Mouse (Mus musculus) lung, embryonic 16.5 days (tissue): ENCODE measurements at regions not wholly inside any gene's neighbourhood (a gene's known extent, or its start where the extent isn't known, plus 50 kb on each side); places are given as distances from the start of the nearest gene placed in this dataset.

Experiments used
- ATAC-seq: fragments of 200-750 bp; cut with Nextera tagmentation; 2 replicates; pipeline ENCODE4 v1.8.0; 2017; ENCODE audit warnings: low read depth, mild to moderate bottlenecking, moderate library complexity
- H3K27ac ChIP-seq: fragments of 300-500 bp; sonication (generic); 2 replicates; pipeline ENCODE4 v1.5.1; 2014; ENCODE audit warnings: mild to moderate bottlenecking, control low read depth, low read length
- H3K27me3 ChIP-seq: fragments of 300-500 bp; sonication (generic); 2 replicates; pipeline ENCODE4 v1.6.1; 2014; ENCODE audit warnings: low read depth, low read length, mixed read lengths; ENCODE audit not compliant: control insufficient read depth, insufficient read depth
- H3K36me3 ChIP-seq: fragments of 300-500 bp; sonication (generic); 2 replicates; pipeline ENCODE4 v1.6.1; 2014; ENCODE audit warnings: low read length; ENCODE audit not compliant: control insufficient read depth, insufficient read depth
- H3K4me1 ChIP-seq: fragments of 300-500 bp; sonication (generic); replicated peaks from 2 replicates; pipeline ENCODE4 v1.6.1; 2014; ENCODE audit warnings: low read length, mixed read lengths; ENCODE audit not compliant: control insufficient read depth, insufficient read depth
- H3K4me2 ChIP-seq: fragments of 300-500 bp; sonication (generic); 2 replicates; pipeline ENCODE4 v1.6.1; 2014; ENCODE audit warnings: low read depth, low read length, control low read depth
- H3K4me3 ChIP-seq: fragments of 300-500 bp; sonication (generic); 2 replicates; pipeline ENCODE4 v1.5.1; 2014; ENCODE audit warnings: mild to moderate bottlenecking, low read length, control low read depth
- H3K9ac ChIP-seq: fragments of 300-500 bp; sonication (generic); 2 replicates; pipeline ENCODE4 v1.6.1; 2014; ENCODE audit warnings: low read length, control low read depth
- H3K9me3 ChIP-seq: fragments of 300-500 bp; sonication (generic); 2 replicates; pipeline ENCODE4 v1.6.1; 2016; ENCODE audit warnings: low read length; ENCODE audit not compliant: control insufficient read depth
- WGBS: fragments of 180-500 bp; shearing (Covaris S2); extraction: QIAGEN DNeasy Blood & Tissue Kit; methylation state at CpG from one replicate; pipeline ENCODE4 v1.1.7; 2014; 5-methylcytosine and 5-hydroxymethylcytosine counted together

DNA sequence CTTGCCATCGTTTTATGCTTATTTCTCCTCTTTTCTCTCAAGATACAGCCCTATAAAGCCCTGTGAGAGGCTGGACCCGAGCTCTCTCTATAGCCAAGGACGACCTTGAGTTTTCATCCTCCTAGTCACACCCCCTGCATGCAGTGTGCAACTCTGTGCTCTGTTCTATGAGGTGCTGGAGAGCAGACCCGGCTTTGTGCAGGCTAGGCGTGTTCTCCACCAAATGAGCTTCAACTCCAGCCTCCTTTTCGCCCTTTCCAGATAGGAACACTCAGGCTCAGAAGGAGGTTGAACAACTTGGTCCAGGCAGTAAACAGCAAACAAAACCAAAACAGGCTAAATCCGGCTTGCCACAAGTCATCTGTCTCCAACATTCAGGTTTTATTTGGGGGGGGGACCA lies 67.8 kb upstream of the Acbd6 start:
- H3K27me3 ChIP-seq = no peaks in the 10 kb centered on the region
- no peak overlapping the region for H3K4me2 ChIP-seq
- no peaks in the 10 kb centered on the region for H3K9me3 ChIP-seq
- peaks cover 18% of the 10 kb centered on the region for H3K4me1 ChIP-seq
- no peaks in the 10 kb centered on the region for H3K36me3 ChIP-seq
- WGBS = 58% methylated on average over 7 of the region's 7 CpGs
- H3K4me3 ChIP-seq = no peak overlapping the region
- ATAC-seq = peak; percentile 53; the same call in 1 of the 2 replicates
- peak overlapping the region; percentile 25; the same call in 1 of the 2 replicates for H3K27ac ChIP-seq
- H3K9ac ChIP-seq = no peak overlapping the region

- Histone ChIP-seq H3K4me3 (peak overlapping the region; percentile 25), H3K4me1 (peaks cover 18% of the 10 kb centered on the region), H3K27me3 (no peaks in the 10 kb centered on the region), H3K9me3 (no peaks in the 10 kb centered on the region), H3K9ac (peak overlapping the region; percentile 39; the same call in 1 of the 2 replicates), H3K36me3 (no peaks in the 10 kb centered on the region), H3K27ac (peak overlapping the region; percentile 39; the same call in 1 of the 2 replicates), H3K4me2 (peak overlapping the region; percentile 48)
- ATAC-seq = peak; percentile 84
- 21% methylated on average over 24 of the region's 24 CpGs for WGBS
Observed at GRCm38 (mm10) chr1:155491205-155492026, 66.5 kb upstream of the Acbd6 start.

DNA sequence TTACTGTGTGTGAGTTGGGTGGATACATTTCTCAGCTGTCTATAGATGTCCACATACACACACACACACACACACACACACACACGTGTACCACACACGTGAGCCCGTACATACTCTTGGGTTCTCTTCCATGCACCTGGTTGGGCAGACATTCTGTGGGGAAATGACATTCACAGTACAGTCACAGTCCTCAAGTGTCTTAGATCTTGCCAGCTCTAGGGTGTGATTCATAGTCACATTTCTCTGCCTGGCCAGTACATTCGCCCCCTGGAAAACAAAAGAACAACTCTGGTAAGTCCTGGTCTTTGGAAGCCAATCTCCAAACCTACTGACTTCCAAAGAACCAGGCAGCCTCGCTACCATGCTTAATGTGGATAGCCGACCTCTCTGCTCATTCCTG lies 64.6 kb upstream of the Acbd6 start:
- WGBS = 83% methylated on average over 6 of the region's 6 CpGs
- no peak for ATAC-seq
- peaks cover 18% of the 10 kb centered on the region for H3K4me1 ChIP-seq
- no peaks in the 10 kb centered on the region for H3K9me3 ChIP-seq
- no peaks in the 10 kb centered on the region for H3K36me3 ChIP-seq
- no peaks in the 10 kb centered on the region for H3K27me3 ChIP-seq
- H3K27ac ChIP-seq = no peak overlapping the region
- no peak overlapping the region for H3K9ac ChIP-seq
- H3K4me2 ChIP-seq = no peak overlapping the region
- no peak overlapping the region for H3K4me3 ChIP-seq

DNA sequence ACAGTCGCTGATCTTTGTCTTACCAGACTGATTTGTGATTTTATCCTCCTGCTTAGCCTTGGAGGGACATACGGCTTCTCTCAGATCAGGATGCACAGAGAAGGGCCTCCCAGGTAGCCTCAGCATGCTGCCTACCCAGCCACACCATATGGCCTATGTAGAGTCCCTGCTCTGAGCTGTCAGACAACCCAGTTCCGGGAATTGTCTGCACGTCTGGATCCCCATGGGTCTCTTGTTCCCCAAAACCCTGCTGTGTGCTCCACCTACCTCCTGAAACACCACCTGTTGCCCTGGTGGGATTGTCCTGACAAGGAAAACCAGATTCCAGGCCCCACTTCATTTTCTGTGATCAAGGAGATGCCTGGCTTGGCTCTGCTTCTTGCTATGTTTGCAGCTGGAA lies 64.1 kb upstream of the Acbd6 start:
- peaks cover 15% of the 10 kb centered on the region for H3K4me1 ChIP-seq
- H3K27ac ChIP-seq = no peak overlapping the region
- 69% methylated on average over 4 of the region's 4 CpGs for WGBS
- H3K9me3 ChIP-seq = no peaks in the 10 kb centered on the region
- no peak overlapping the region for H3K4me3 ChIP-seq
- H3K9ac ChIP-seq = no peak overlapping the region
- H3K36me3 ChIP-seq = no peaks in the 10 kb centered on the region
- no peak overlapping the region for H3K4me2 ChIP-seq
- no peaks in the 10 kb centered on the region for H3K27me3 ChIP-seq
- no peak for ATAC-seq

GRCm38 (mm10) chr1:155494347-155494746 lies 63.6 kb upstream of the Acbd6 start:
- Histone ChIP-seq H3K27ac (no peak overlapping the region), H3K4me2 (no peak overlapping the region), H3K4me3 (no peak overlapping the region), H3K4me1 (peaks cover 15% of the 10 kb centered on the region), H3K9ac (no peak overlapping the region), H3K9me3 (no peaks in the 10 kb centered on the region), H3K27me3 (no peaks in the 10 kb centered on the region), H3K36me3 (no peaks in the 10 kb centered on the region)
- ATAC-seq = no peak
- 89% methylated on average over 2 of the region's 2 CpGs for WGBS

DNA sequence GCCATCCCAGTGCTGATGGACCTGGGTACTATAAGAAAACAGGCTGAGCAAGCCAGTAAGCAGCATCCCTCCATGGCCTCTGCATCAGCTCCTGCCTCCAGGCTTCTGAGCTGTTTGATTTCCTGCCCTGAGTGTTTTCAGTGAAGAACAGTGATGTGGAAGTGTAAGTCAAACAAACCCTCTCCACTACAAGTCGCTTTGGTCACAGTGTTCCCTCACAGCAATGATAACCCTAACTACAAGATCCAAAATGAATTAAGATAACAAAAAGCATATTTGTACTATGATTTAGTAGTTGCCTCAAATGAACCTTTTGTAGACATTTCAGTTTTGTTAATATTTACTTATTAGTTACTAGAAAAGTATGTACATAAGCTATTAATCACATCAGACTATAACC lies 58.2 kb upstream of the Acbd6 start:
- H3K4me1 ChIP-seq = peaks cover 3% of the 10 kb centered on the region
- 58% methylated on average over 1 of the region's 1 CpGs for WGBS
- H3K9me3 ChIP-seq = no peaks in the 10 kb centered on the region
- ATAC-seq = no peak
- H3K27me3 ChIP-seq = no peaks in the 10 kb centered on the region
- no peak overlapping the region for H3K27ac ChIP-seq
- H3K9ac ChIP-seq = no peak overlapping the region
- no peaks in the 10 kb centered on the region for H3K36me3 ChIP-seq
- no peak overlapping the region for H3K4me2 ChIP-seq
- no peak overlapping the region for H3K4me3 ChIP-seq

GRCm38 (mm10) chr1:155502867-155503266 lies 55.1 kb upstream of the Acbd6 start:
- Histone ChIP-seq H3K27me3 (no peaks in the 10 kb centered on the region), H3K9ac (no peak overlapping the region), H3K9me3 (no peaks in the 10 kb centered on the region), H3K4me2 (no peak overlapping the region), H3K36me3 (no peaks in the 10 kb centered on the region), H3K27ac (no peak overlapping the region), H3K4me3 (no peak overlapping the region), H3K4me1 (peaks cover 15% of the 10 kb centered on the region)
- ATAC-seq = no peak
- WGBS = 58% methylated on average over 10 of the region's 10 CpGs

- WGBS = 28% methylated on average over 12 of the region's 12 CpGs
- no peaks in the 10 kb centered on the region for H3K36me3 ChIP-seq
- H3K4me2 ChIP-seq = no peak overlapping the region
- H3K4me3 ChIP-seq = no peak overlapping the region
- H3K4me1 ChIP-seq = peaks cover 15% of the 10 kb centered on the region
- peak; percentile 69 for ATAC-seq
- H3K27me3 ChIP-seq = no peaks in the 10 kb centered on the region
- peak overlapping the region; percentile 52 for H3K27ac ChIP-seq
- no peak overlapping the region for H3K9ac ChIP-seq
- H3K9me3 ChIP-seq = no peaks in the 10 kb centered on the region
Observed at GRCm38 (mm10) chr1:155504581-155505328, 53.2 kb upstream of the Acbd6 start.

DNA sequence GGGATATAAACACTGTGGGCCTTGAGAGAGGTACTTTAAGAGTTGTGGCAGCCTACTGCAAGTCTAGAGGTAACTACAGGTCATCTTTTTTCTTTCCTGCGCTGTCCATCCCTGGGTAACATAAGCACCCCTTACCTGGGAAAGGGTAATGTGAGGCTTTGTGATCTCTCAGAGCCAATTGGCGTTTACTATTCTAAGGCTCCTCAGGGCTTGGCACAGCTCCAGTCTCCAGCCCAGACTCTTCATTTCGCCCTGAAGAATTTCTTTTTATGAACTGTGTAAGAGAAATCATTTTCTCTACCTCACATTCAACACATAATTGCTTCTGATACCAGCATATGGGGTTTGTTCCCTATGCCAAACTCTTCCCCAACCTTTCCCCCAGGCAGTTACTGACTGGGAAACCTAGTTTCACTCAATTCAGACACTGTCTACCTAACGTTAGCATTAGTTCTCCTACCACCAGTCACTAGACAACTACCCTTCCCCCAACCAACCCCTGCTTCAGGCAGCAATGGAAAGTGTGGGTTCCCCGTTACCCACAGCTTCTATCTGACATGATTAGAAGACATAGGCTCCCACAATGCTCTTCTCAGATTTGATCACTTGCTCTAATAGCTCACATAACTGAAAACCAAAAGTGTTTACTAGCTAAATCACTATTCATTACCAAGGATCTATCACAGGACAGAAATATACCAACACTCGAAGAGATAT lies 52.4 kb upstream of the Acbd6 start:
- Histone ChIP-seq H3K27me3 (no peaks in the 10 kb centered on the region), H3K4me2 (no peak overlapping the region), H3K9ac (no peak overlapping the region), H3K4me1 (peaks cover 15% of the 10 kb centered on the region), H3K36me3 (no peaks in the 10 kb centered on the region), H3K4me3 (no peak overlapping the region), H3K27ac (peak overlapping the region; percentile 52), H3K9me3 (no peaks in the 10 kb centered on the region)
- 39% methylated on average over 6 of the region's 6 CpGs for WGBS
- 0 out of 2 replicates have a peak, but pooled peaks have one; percentile 17 for ATAC-seq
